Mouse (Mus musculus) retina, postnatal 1 day (tissue): Measurements from ENCODE around the gene Hs6st3.

Experiments used
- DNase-seq: peaks from one replicate; pipeline ENCODE4 v3.0.0-alpha.2; 2012

The Hs6st3 gene

GRCm38 (mm10) chr14:119815616-119816015 lies 677.5 kb downstream of the Hs6st3 start:
- no peak for DNase-seq

- DNase-seq, result peak; percentile 25
Observed at GRCm38 (mm10) chr14:119820562-119820961, 682.4 kb downstream of the Hs6st3 start.

GRCm38 (mm10) chr14:119831165-119832011 lies 693.2 kb downstream of the Hs6st3 start:
- peak; percentile 55 for DNase-seq

- DNase-seq, result no peak
Observed at GRCm38 (mm10) chr14:119832012-119832325, 693.8 kb downstream of the Hs6st3 start.

GRCm38 (mm10) chr14:119832940-119833339 lies 694.8 kb downstream of the Hs6st3 start:
- DNase-seq, result peak; percentile 65

- DNase-seq, result no peak
Observed at GRCm38 (mm10) chr14:119834008-119834700, 696.0 kb downstream of the Hs6st3 start.

- DNase-seq, result no peak
Observed at GRCm38 (mm10) chr14:119836051-119836450, 697.9 kb downstream of the Hs6st3 start.

GRCm38 (mm10) chr14:119847540-119847939 lies 709.4 kb downstream of the Hs6st3 start:
- no peak for DNase-seq

- DNase-seq, result no peak
Observed at GRCm38 (mm10) chr14:119848759-119849298, 710.7 kb downstream of the Hs6st3 start.

- DNase-seq, result no peak
Observed at GRCm38 (mm10) chr14:119849338-119849737, 711.2 kb downstream of the Hs6st3 start.

- peak; percentile 46 for DNase-seq
Observed at GRCm38 (mm10) chr14:119852139-119852538, 714.0 kb downstream of the Hs6st3 start.

- DNase-seq, result peak; percentile 41
Observed at GRCm38 (mm10) chr14:119857338-119858291, 719.5 kb downstream of the Hs6st3 start.

GRCm38 (mm10) chr14:119873617-119874016 lies 735.5 kb downstream of the Hs6st3 start:
- DNase-seq, result no peak

- DNase-seq, result peak; percentile 12
Observed at GRCm38 (mm10) chr14:119892922-119893321, 754.8 kb downstream of the Hs6st3 start.

GRCm38 (mm10) chr14:119895097-119895496 lies 757.0 kb downstream of the Hs6st3 start:
- DNase-seq, result no peak

- DNase-seq, result peak; percentile 60
Observed at GRCm38 (mm10) chr14:119895765-119896465, 757.8 kb downstream of the Hs6st3 start.

GRCm38 (mm10) chr14:119902486-119902885 lies 764.3 kb downstream of the Hs6st3 start:
- no peak for DNase-seq

GRCm38 (mm10) chr14:119908032-119908675 lies 770.0 kb downstream of the Hs6st3 start:
- no peak for DNase-seq

GRCm38 (mm10) chr14:119914508-119914907 lies 776.4 kb downstream of the Hs6st3 start:
- DNase-seq, result peak; percentile 24

GRCm38 (mm10) chr14:119918281-119919034 lies 780.3 kb downstream of the Hs6st3 start:
- peak; percentile 17 for DNase-seq

- peak; percentile 43 for DNase-seq
Observed at GRCm38 (mm10) chr14:119919177-119919576, 781.0 kb downstream of the Hs6st3 start.
